Mouse (Mus musculus) Patski (cell line): ENCODE measurements around the gene Rpl23. TPM values are rescaled to one million over a fixed set of nuclear protein-coding genes. Genes with fewer than 3 reads are reported as not detected.

ENCODE experiments used
- ATAC-seq: fragments of 100-300 bp; one replicate; pipeline ENCODE4 v1.8.0; 2021
- CTCF ChIA-PET: fragments of 350-600 bp; sonication (Branson Sonifier 250); formaldehyde crosslinking; loops from one replicate; lab custom pipeline; 2022; ENCODE audit warnings: inconsistent platforms; lab: Charles Lee
- POLR2A ChIA-PET: fragments of 350-600 bp; sonication (Branson Sonifier 250); formaldehyde crosslinking; loops from one replicate; lab custom pipeline; 2022; ENCODE audit warnings: antibody characterized with exemption, inconsistent platforms; lab: Charles Lee
- DNase-seq: peaks from one replicate; pipeline ENCODE4 v3.0.0-alpha.2; 2011; ENCODE audit warnings: low read depth, low spot score
- H3K27me3 ChIP-seq: fragments of 371-371 bp; one replicate; pipeline ENCODE4 v1.5.1; 2021
- CTCF ChIP-seq: fragments of 100-300 bp; IDR thresholded peaks from one replicate; pipeline ENCODE4 v1.5.1; 2021
- in situ Hi-C: fragments of 300-500 bp; cut with MboI; formaldehyde crosslinking; loops from 3 replicates; pipeline ENCODE4 v1.11.1; 2018; ENCODE audit warnings: low pct_unique_long_range_greater_than_20kb, mixed read lengths
- polyA plus RNA-seq: library from polyadenylated mRNA; unstranded; gene quantifications from one replicate; pipeline ENCODE4 v1.2.3, GENCODE M21; 2021

Rpl23 gene
- polyA plus RNA-seq, 1 experiment from 2014 or later, result 568 TPM

GRCm38 (mm10) chr11:97815736-97816135, 33.5 kb upstream of the Rpl23 start:
- ATAC-seq (no peak), DNase-seq (no peak)
- CTCF ChIA-PET, result interaction anchor here (1.0 to 7.5 kb wide), 2 partner anchors 14 to 22 kb away, joined by 3 to 32 read pairs; no protein-coding TSS in a partner anchor
- no peaks in the 10 kb centered on the region for H3K27me3 ChIP-seq
- in situ Hi-C loops, result no loop called here
- POLR2A ChIA-PET, result interaction anchor here (15.1 kb wide), 1 partner anchor 16 kb away, joined by 133 read pairs; the partner anchor contains the start of gene Lasp1
- TF ChIP-seq CTCF, result no peak

- ChIA-PET POLR2A (interaction anchor here (0.5 to 15.1 kb wide), 5 partner anchors 9 to 51 kb away, joined by 3 to 133 read pairs (median 4); partner anchors contain the start of gene Lasp1), CTCF (interaction anchor here (1.6 to 7.5 kb wide), 2 partner anchors 12 to 13 kb away, joined by 4 to 32 read pairs; no protein-coding TSS in a partner anchor)
- DNase-seq, result no peak
- TF ChIP-seq CTCF, result no peak
- no peaks in the 10 kb centered on the region for H3K27me3 ChIP-seq
- ATAC-seq, result peak; percentile 37
- in situ Hi-C loops, result no loop called here
These were observed 31.7 kb upstream of the Rpl23 start for GRCm38 (mm10) chr11:97813746-97814515.

GRCm38 (mm10) chr11:97813085-97813484, 30.8 kb upstream of the Rpl23 start:
- CTCF ChIA-PET, result interaction anchor here (1.6 to 7.5 kb wide), 2 partner anchors 12 to 14 kb away, joined by 4 to 32 read pairs; no protein-coding TSS in a partner anchor
- no peaks in the 10 kb centered on the region for H3K27me3 ChIP-seq
- no peak for ATAC-seq
- no peak for DNase-seq
- in situ Hi-C loops, result no loop called here
- no peak for TF ChIP-seq CTCF
- POLR2A ChIA-PET, result interaction anchor here (0.6 to 15.1 kb wide), 5 partner anchors 8 to 381 kb away, joined by 3 to 133 read pairs (median 6); partner anchors contain the start of gene Lasp1

- TF ChIP-seq CTCF, result no peak
- H3K27me3 ChIP-seq, result no peaks in the 10 kb centered on the region
- ChIA-PET POLR2A (interaction anchor here (0.6 to 15.1 kb wide), 2 partner anchors 13 to 382 kb away, joined by 6 to 133 read pairs; partner anchors contain the start of gene Lasp1), CTCF (interaction anchor here (1.6 to 7.5 kb wide), 2 partner anchors 11 to 15 kb away, joined by 4 to 32 read pairs; no protein-coding TSS in a partner anchor)
- DNase-seq (no peak), ATAC-seq (no peak)
- in situ Hi-C loops, result no loop called here
These were observed 30.3 kb upstream of the Rpl23 start for GRCm38 (mm10) chr11:97812491-97812921.

GRCm38 (mm10) chr11:97811569-97812362, 29.5 kb upstream of the Rpl23 start:
- H3K27me3 ChIP-seq, result no peaks in the 10 kb centered on the region
- ChIA-PET POLR2A (interaction anchor here (0.7 to 15.1 kb wide), 5 partner anchors 9 to 532 kb away, joined by 3 to 133 read pairs (median 4); partner anchors contain the start of gene Lasp1), CTCF (interaction anchor here (0.8 to 7.5 kb wide), 3 partner anchors 10 to 25 kb away, joined by 3 to 32 read pairs (median 4); no protein-coding TSS in a partner anchor)
- DNase-seq, result no peak
- in situ Hi-C loops, result no loop called here
- ATAC-seq, result no peak
- no peak for TF ChIP-seq CTCF

- H3K27me3 ChIP-seq, result no peaks in the 10 kb centered on the region
- TF ChIP-seq CTCF, result no peak
- ATAC-seq (no peak), DNase-seq (no peak)
- ChIA-PET CTCF (interaction anchor here (0.8 to 7.5 kb wide), 2 partner anchors 10 to 24 kb away, joined by 3 to 32 read pairs; no protein-coding TSS in a partner anchor), POLR2A (interaction anchor here (0.7 to 15.1 kb wide), 4 partner anchors 10 to 531 kb away, joined by 3 to 133 read pairs (median 6); partner anchors contain the start of gene Lasp1)
- in situ Hi-C loops, result no loop called here
These were observed 28.7 kb upstream of the Rpl23 start for GRCm38 (mm10) chr11:97810970-97811369.

- DNase-seq (no peak), ATAC-seq (no peak)
- no peak for TF ChIP-seq CTCF
- ChIA-PET CTCF (interaction anchor here (7.5 kb wide), 1 partner anchor 9 kb away, joined by 32 read pairs; no protein-coding TSS in a partner anchor), POLR2A (interaction anchor here (2.3 to 15.1 kb wide), 2 partner anchors 10 kb away, joined by 8 to 133 read pairs; partner anchors contain the start of gene Lasp1)
- in situ Hi-C loops, result no loop called here
- no peaks in the 10 kb centered on the region for H3K27me3 ChIP-seq
These were observed 28.1 kb upstream of the Rpl23 start for GRCm38 (mm10) chr11:97810356-97810755.

- in situ Hi-C loops, result no loop called here
- TF ChIP-seq CTCF, result no peak
- ChIA-PET CTCF (interaction anchor here (7.5 kb wide), 1 partner anchor 8 kb away, joined by 32 read pairs; no protein-coding TSS in a partner anchor), POLR2A (interaction anchor here (1.0 to 15.1 kb wide), 4 partner anchors 9 to 19 kb away, joined by 3 to 133 read pairs (median 6); partner anchors contain the start of gene Lasp1)
- DNase-seq (no peak), ATAC-seq (no peak)
- no peaks in the 10 kb centered on the region for H3K27me3 ChIP-seq
These were observed 27.2 kb upstream of the Rpl23 start for GRCm38 (mm10) chr11:97809235-97810121.
